Mouse (Mus musculus) hindbrain, embryonic 15.5 days (tissue): ENCODE data around the gene Slc24a3. TPM values are rescaled to one million over a fixed set of nuclear protein-coding genes. Genes with fewer than 3 reads are reported as not detected.
A peak's percentile ranks its signal among the peaks of the same experiment; 100 is the strongest.

Source experiments
- ATAC-seq: fragments of 200-750 bp; cut with Nextera tagmentation; 2 replicates; pipeline ENCODE4 v1.8.0; 2017; ENCODE audit warnings: low read depth, moderate number of reproducible peaks, moderate TSS enrichment; ENCODE audit not compliant: low FRiP score
- H3K27ac ChIP-seq: fragments of 300-500 bp; sonication (generic); replicated peaks from 2 replicates; pipeline ENCODE4 v1.5.1; 2015; ENCODE audit warnings: mild to moderate bottlenecking, inconsistent platforms
- H3K27me3 ChIP-seq: fragments of 300-500 bp; sonication (generic); 2 replicates; pipeline ENCODE4 v1.6.1; 2015; ENCODE audit warnings: control low read depth, inconsistent platforms
- H3K36me3 ChIP-seq: fragments of 300-500 bp; sonication (generic); 2 replicates; pipeline ENCODE4 v1.6.1; 2015; ENCODE audit warnings: control low read depth, inconsistent platforms
- H3K4me1 ChIP-seq: fragments of 300-500 bp; sonication (generic); replicated peaks from 2 replicates; pipeline ENCODE4 v1.6.1; 2015; ENCODE audit warnings: control low read depth, inconsistent platforms
- H3K4me2 ChIP-seq: fragments of 300-500 bp; sonication (generic); 2 replicates; pipeline ENCODE4 v1.6.1; 2015; ENCODE audit warnings: moderate library complexity, mild to moderate bottlenecking, inconsistent platforms
- H3K4me3 ChIP-seq: fragments of 300-500 bp; sonication (generic); 2 replicates; pipeline ENCODE4 v1.5.1; 2015; ENCODE audit warnings: mild to moderate bottlenecking, inconsistent platforms
- H3K9ac ChIP-seq: fragments of 300-500 bp; sonication (generic); 2 replicates; pipeline ENCODE4 v1.6.1; 2015; ENCODE audit warnings: inconsistent platforms
- H3K9me3 ChIP-seq: fragments of 300-500 bp; sonication (generic); 2 replicates; pipeline ENCODE4 v1.6.1; 2016; ENCODE audit warnings: control low read depth, inconsistent platforms
- WGBS: fragments of 180-500 bp; shearing (Covaris S2); methylation state at CpG from one replicate; pipeline ENCODE4 v1.1.7; 2015; 5-methylcytosine and 5-hydroxymethylcytosine counted together
- polyA plus RNA-seq: library from polyadenylated mRNA; unstranded; fragments of >200 nt; fragmentation: Nextera tagmentation; extraction: Ambion mirVana; gene quantifications from 2 replicates; pipeline ENCODE4 v1.2.1, GENCODE M21; 2015

Gene Slc24a3
- polyA plus RNA-seq, 1 experiment from 2014 or later: 22.8 TPM

GRCm38 (mm10) chr2:145340816-145341215 is 173.3 kb downstream of the Slc24a3 start:
- Histone ChIP-seq H3K9me3 (no peaks in the 10 kb centered on the region), H3K4me1 (no peaks in the 10 kb centered on the region), H3K4me3 (no peak overlapping the region), H3K9ac (no peak overlapping the region), H3K36me3 (no peaks in the 10 kb centered on the region), H3K27ac (no peak overlapping the region), H3K4me2 (no peak overlapping the region), H3K27me3 (no peaks in the 10 kb centered on the region)
- 61% methylated on average over 2 of the region's 2 CpGs for WGBS
- no peak for ATAC-seq

GRCm38 (mm10) chr2:145342956-145343355 is 175.4 kb downstream of the Slc24a3 start:
- WGBS: 85% methylated on average over 4 of the region's 4 CpGs
- no peaks in the 10 kb centered on the region for H3K27me3 ChIP-seq
- H3K4me3 ChIP-seq: no peak overlapping the region
- H3K27ac ChIP-seq: no peak overlapping the region
- no peak overlapping the region for H3K9ac ChIP-seq
- no peak overlapping the region for H3K4me2 ChIP-seq
- ATAC-seq: no peak
- no peaks in the 10 kb centered on the region for H3K36me3 ChIP-seq
- H3K4me1 ChIP-seq: no peaks in the 10 kb centered on the region
- no peaks in the 10 kb centered on the region for H3K9me3 ChIP-seq

GRCm38 (mm10) chr2:145344521-145344920 is 177.0 kb downstream of the Slc24a3 start:
- no peaks in the 10 kb centered on the region for H3K4me1 ChIP-seq
- H3K9me3 ChIP-seq: no peaks in the 10 kb centered on the region
- no peak overlapping the region for H3K27ac ChIP-seq
- no peaks in the 10 kb centered on the region for H3K27me3 ChIP-seq
- no peak for ATAC-seq
- no peak overlapping the region for H3K4me2 ChIP-seq
- H3K9ac ChIP-seq: no peak overlapping the region
- 89% methylated on average over 1 of the region's 1 CpGs for WGBS
- H3K36me3 ChIP-seq: no peaks in the 10 kb centered on the region
- no peak overlapping the region for H3K4me3 ChIP-seq

GRCm38 (mm10) chr2:145353801-145354200 is 186.2 kb downstream of the Slc24a3 start:
- WGBS: 92% methylated on average over 1 of the region's 1 CpGs
- H3K27me3 ChIP-seq: no peaks in the 10 kb centered on the region
- no peak for ATAC-seq
- no peaks in the 10 kb centered on the region for H3K9me3 ChIP-seq
- H3K9ac ChIP-seq: no peak overlapping the region
- H3K4me2 ChIP-seq: no peak overlapping the region
- H3K36me3 ChIP-seq: no peaks in the 10 kb centered on the region
- H3K27ac ChIP-seq: no peak overlapping the region
- H3K4me3 ChIP-seq: no peak overlapping the region
- no peaks in the 10 kb centered on the region for H3K4me1 ChIP-seq

- 83% methylated on average over 6 of the region's 6 CpGs for WGBS
- Histone ChIP-seq H3K27me3 (no peaks in the 10 kb centered on the region), H3K9me3 (no peaks in the 10 kb centered on the region), H3K9ac (no peak overlapping the region), H3K4me3 (no peak overlapping the region), H3K4me1 (no peaks in the 10 kb centered on the region), H3K36me3 (no peaks in the 10 kb centered on the region), H3K27ac (no peak overlapping the region), H3K4me2 (no peak overlapping the region)
- ATAC-seq: no peak
These were observed 190.8 kb downstream of the Slc24a3 start for GRCm38 (mm10) chr2:145358236-145358942.

GRCm38 (mm10) chr2:145363604-145364003 is 196.1 kb downstream of the Slc24a3 start:
- Histone ChIP-seq H3K9ac (no peak overlapping the region), H3K4me3 (no peak overlapping the region), H3K9me3 (no peaks in the 10 kb centered on the region), H3K27ac (no peak overlapping the region), H3K4me2 (no peak overlapping the region), H3K4me1 (no peaks in the 10 kb centered on the region), H3K27me3 (no peaks in the 10 kb centered on the region), H3K36me3 (no peaks in the 10 kb centered on the region)
- no peak for ATAC-seq
- 54% methylated on average over 2 of the region's 2 CpGs for WGBS

- no peak overlapping the region for H3K4me2 ChIP-seq
- ATAC-seq: no peak
These were observed 201.1 kb downstream of the Slc24a3 start for GRCm38 (mm10) chr2:145368701-145369100.

GRCm38 (mm10) chr2:145370795-145371194 is 203.2 kb downstream of the Slc24a3 start:
- Histone ChIP-seq H3K4me3 (no peak overlapping the region), H3K4me1 (no peaks in the 10 kb centered on the region), H3K9me3 (no peaks in the 10 kb centered on the region), H3K27ac (no peak overlapping the region), H3K4me2 (no peak overlapping the region), H3K9ac (no peak overlapping the region), H3K27me3 (no peaks in the 10 kb centered on the region), H3K36me3 (no peaks in the 10 kb centered on the region)
- no peak for ATAC-seq
- WGBS: 79% methylated on average over 4 of the region's 4 CpGs

More at GRCm38 (mm10) chr2:145368701-145369100, 201.1 kb downstream of the Slc24a3 start:
- H3K9me3 ChIP-seq: no peaks in the 10 kb centered on the region
- no peak overlapping the region for H3K27ac ChIP-seq
- H3K9ac ChIP-seq: no peak overlapping the region
- no peaks in the 10 kb centered on the region for H3K4me1 ChIP-seq
- H3K36me3 ChIP-seq: no peaks in the 10 kb centered on the region
- no peaks in the 10 kb centered on the region for H3K27me3 ChIP-seq
- WGBS: 72% methylated on average over 2 of the region's 2 CpGs
- H3K4me3 ChIP-seq: no peak overlapping the region

GRCm38 (mm10) chr2:145373803-145374202 is 206.2 kb downstream of the Slc24a3 start:
- H3K27me3 ChIP-seq: no peaks in the 10 kb centered on the region
- no peak overlapping the region for H3K4me2 ChIP-seq
- H3K9ac ChIP-seq: no peak overlapping the region
- H3K4me3 ChIP-seq: no peak overlapping the region
- 61% methylated on average over 5 of the region's 5 CpGs for WGBS
- no peaks in the 10 kb centered on the region for H3K9me3 ChIP-seq
- no peaks in the 10 kb centered on the region for H3K36me3 ChIP-seq
- ATAC-seq: 0 out of 2 replicates have a peak, but pooled peaks have one; percentile 38
- no peak overlapping the region for H3K27ac ChIP-seq
- H3K4me1 ChIP-seq: no peaks in the 10 kb centered on the region

GRCm38 (mm10) chr2:145382908-145383770 is 215.6 kb downstream of the Slc24a3 start:
- Histone ChIP-seq H3K4me3 (no peak overlapping the region), H3K4me2 (no peak overlapping the region), H3K36me3 (no peaks in the 10 kb centered on the region), H3K9ac (no peak overlapping the region), H3K9me3 (no peaks in the 10 kb centered on the region), H3K27ac (0 out of 2 replicates have a peak overlapping the region, but pooled peaks have one; percentile 21), H3K4me1 (peaks cover 8% of the 10 kb centered on the region; the same call in 1 of the 2 replicates), H3K27me3 (no peaks in the 10 kb centered on the region)
- ATAC-seq: peak; percentile 91
- 62% methylated on average over 13 of the region's 13 CpGs for WGBS

GRCm38 (mm10) chr2:145384221-145384620 is 216.7 kb downstream of the Slc24a3 start:
- Histone ChIP-seq H3K9me3 (no peaks in the 10 kb centered on the region), H3K36me3 (no peaks in the 10 kb centered on the region), H3K27ac (no peak overlapping the region), H3K27me3 (no peaks in the 10 kb centered on the region), H3K4me2 (no peak overlapping the region), H3K9ac (no peak overlapping the region), H3K4me1 (peaks cover 8% of the 10 kb centered on the region; the same call in 1 of the 2 replicates), H3K4me3 (no peak overlapping the region)
- WGBS: 93% methylated on average over 2 of the region's 2 CpGs
- no peak for ATAC-seq

GRCm38 (mm10) chr2:145385220-145385619 is 217.7 kb downstream of the Slc24a3 start:
- ATAC-seq: no peak
- peaks cover 8% of the 10 kb centered on the region; the same call in 1 of the 2 replicates for H3K4me1 ChIP-seq
- no peak overlapping the region for H3K4me2 ChIP-seq
- no peak overlapping the region for H3K9ac ChIP-seq
- H3K36me3 ChIP-seq: no peaks in the 10 kb centered on the region
- WGBS: 93% methylated on average over 3 of the region's 3 CpGs
- no peaks in the 10 kb centered on the region for H3K9me3 ChIP-seq
- H3K4me3 ChIP-seq: no peak overlapping the region
- H3K27me3 ChIP-seq: no peaks in the 10 kb centered on the region
- no peak overlapping the region for H3K27ac ChIP-seq
